Mouse (Mus musculus) kidney, embryonic 16.5 days (tissue): ENCODE data around the gene Cep83. TPM values are rescaled to one million over a fixed set of nuclear protein-coding genes. Genes with fewer than 3 reads are reported as not detected.

ENCODE experiments used
- ATAC-seq: fragments of 200-750 bp; cut with Nextera tagmentation; 2 replicates; pipeline ENCODE4 v1.8.0; 2017; ENCODE audit warnings: moderate TSS enrichment; ENCODE audit not compliant: low FRiP score, low TSS enrichment
- H3K27ac ChIP-seq: fragments of 300-500 bp; sonication (generic); 2 replicates; pipeline ENCODE4 v1.5.1; 2014; ENCODE audit warnings: low read length
- H3K27me3 ChIP-seq: fragments of 300-500 bp; sonication (generic); 2 replicates; pipeline ENCODE4 v1.6.1; 2014; ENCODE audit warnings: low read length, control low read depth, mixed read lengths; ENCODE audit not compliant: insufficient read depth
- H3K36me3 ChIP-seq: fragments of 300-500 bp; sonication (generic); 2 replicates; pipeline ENCODE4 v1.6.1; 2014; ENCODE audit warnings: low read length, control low read depth, mixed read lengths; ENCODE audit not compliant: insufficient read depth
- H3K4me1 ChIP-seq: fragments of 300-500 bp; sonication (generic); 2 replicates; pipeline ENCODE4 v1.6.1; 2014; ENCODE audit warnings: low read length, control low read depth, mixed read lengths; ENCODE audit not compliant: insufficient read depth
- H3K4me2 ChIP-seq: fragments of 300-500 bp; sonication (generic); replicated peaks from 2 replicates; pipeline ENCODE4 v1.6.1; 2014; ENCODE audit warnings: low read depth, low read length
- H3K4me3 ChIP-seq: fragments of 300-500 bp; sonication (generic); 2 replicates; pipeline ENCODE4 v1.5.1; 2014; ENCODE audit warnings: mild to moderate bottlenecking, low read length
- H3K9ac ChIP-seq: fragments of 300-500 bp; sonication (generic); replicated peaks from 2 replicates; pipeline ENCODE4 v1.6.1; 2014; ENCODE audit warnings: low read length
- H3K9me3 ChIP-seq: fragments of 300-500 bp; sonication (generic); 2 replicates; pipeline ENCODE4 v1.6.1; 2016; ENCODE audit warnings: low read length, control low read depth
- WGBS: fragments of 180-500 bp; shearing (Covaris S2); extraction: QIAGEN DNeasy Blood & Tissue Kit; methylation state at CpG from one replicate; pipeline ENCODE4 v1.1.7; 2014; 5-methylcytosine and 5-hydroxymethylcytosine counted together
- polyA plus RNA-seq: library from polyadenylated mRNA; unstranded; fragments of >200 nt; fragmentation: Nextera tagmentation; extraction: Ambion mirVana; gene quantifications from 2 replicates; pipeline ENCODE4 v1.2.1, GENCODE M21; 2015

Gene Cep83
- polyA plus RNA-seq, 1 experiment from 2014 or later: 12.9 TPM

GRCm38 (mm10) chr10:94800677-94801354 lies 112.4 kb downstream of the Cep83 start:
- Histone ChIP-seq H3K4me1 (no peaks in the 10 kb centered on the region), H3K27ac (no peak overlapping the region), H3K4me2 (no peak overlapping the region), H3K36me3 (no peaks in the 10 kb centered on the region), H3K27me3 (no peaks in the 10 kb centered on the region), H3K4me3 (no peak overlapping the region), H3K9me3 (no peaks in the 10 kb centered on the region), H3K9ac (no peak overlapping the region)
- ATAC-seq: no peak
- WGBS: 82% methylated on average over 7 of the region's 7 CpGs

GRCm38 (mm10) chr10:94804029-94804908 lies 115.8 kb downstream of the Cep83 start:
- Histone ChIP-seq H3K36me3 (no peaks in the 10 kb centered on the region), H3K4me3 (no peak overlapping the region), H3K4me2 (no peak overlapping the region), H3K27me3 (no peaks in the 10 kb centered on the region), H3K27ac (no peak overlapping the region), H3K9ac (no peak overlapping the region), H3K9me3 (no peaks in the 10 kb centered on the region), H3K4me1 (no peaks in the 10 kb centered on the region)
- no peak for ATAC-seq
- WGBS: 78% methylated on average over 10 of the region's 10 CpGs

- Histone ChIP-seq H3K27me3 (no peaks in the 10 kb centered on the region), H3K9me3 (no peaks in the 10 kb centered on the region), H3K36me3 (no peaks in the 10 kb centered on the region), H3K9ac (no peak overlapping the region), H3K4me1 (no peaks in the 10 kb centered on the region), H3K4me2 (no peak overlapping the region), H3K4me3 (no peak overlapping the region), H3K27ac (no peak overlapping the region)
- no peak for ATAC-seq
- 89% methylated on average over 1 of the region's 1 CpGs for WGBS
These were observed 116.4 kb downstream of the Cep83 start for GRCm38 (mm10) chr10:94804909-94805220.

GRCm38 (mm10) chr10:94807323-94807722 lies 118.9 kb downstream of the Cep83 start:
- Histone ChIP-seq H3K4me2 (no peak overlapping the region), H3K4me1 (0 out of 2 replicates have a peak, but pooled peaks cover under 1% of the 10 kb centered on the region), H3K9me3 (no peaks in the 10 kb centered on the region), H3K36me3 (no peaks in the 10 kb centered on the region), H3K4me3 (no peak overlapping the region), H3K9ac (no peak overlapping the region), H3K27ac (no peak overlapping the region), H3K27me3 (no peaks in the 10 kb centered on the region)
- WGBS: 63% methylated on average over 7 of the region's 7 CpGs
- ATAC-seq: no peak

- 35% methylated on average over 6 of the region's 6 CpGs for WGBS
- H3K9me3 ChIP-seq: no peaks in the 10 kb centered on the region
- H3K27me3 ChIP-seq: no peaks in the 10 kb centered on the region
These were observed 119.8 kb downstream of the Cep83 start for GRCm38 (mm10) chr10:94808275-94808674.

GRCm38 (mm10) chr10:94809946-94810472 lies 121.6 kb downstream of the Cep83 start:
- no peaks in the 10 kb centered on the region for H3K27me3 ChIP-seq
- ATAC-seq: no peak
- WGBS: 68% methylated on average over 7 of the region's 7 CpGs
- H3K36me3 ChIP-seq: no peaks in the 10 kb centered on the region
- no peak overlapping the region for H3K4me3 ChIP-seq
- H3K4me2 ChIP-seq: no peak overlapping the region
- H3K9ac ChIP-seq: no peak overlapping the region
- peaks cover 7% of the 10 kb centered on the region; the same call in 1 of the 2 replicates for H3K4me1 ChIP-seq
- H3K9me3 ChIP-seq: no peaks in the 10 kb centered on the region
- no peak overlapping the region for H3K27ac ChIP-seq

More at GRCm38 (mm10) chr10:94808275-94808674, 119.8 kb downstream of the Cep83 start:
- H3K36me3 ChIP-seq: no peaks in the 10 kb centered on the region
- ATAC-seq: no peak
- no peak overlapping the region for H3K4me2 ChIP-seq
- no peak overlapping the region for H3K4me3 ChIP-seq
- no peak overlapping the region for H3K9ac ChIP-seq
- H3K27ac ChIP-seq: no peak overlapping the region
- peaks cover 7% of the 10 kb centered on the region; the same call in 1 of the 2 replicates for H3K4me1 ChIP-seq

GRCm38 (mm10) chr10:94811907-94812851 lies 123.7 kb downstream of the Cep83 start:
- Histone ChIP-seq H3K27me3 (no peaks in the 10 kb centered on the region), H3K9me3 (no peaks in the 10 kb centered on the region), H3K4me2 (0 out of 2 replicates have a peak overlapping the region, but pooled peaks have one; percentile 17), H3K9ac (no peak overlapping the region), H3K27ac (no peak overlapping the region), H3K36me3 (no peaks in the 10 kb centered on the region), H3K4me3 (no peak overlapping the region), H3K4me1 (peaks cover 7% of the 10 kb centered on the region; the same call in 1 of the 2 replicates)
- 47% methylated on average over 17 of the region's 17 CpGs for WGBS
- peak; percentile 61 for ATAC-seq

GRCm38 (mm10) chr10:94818127-94818526 lies 129.7 kb downstream of the Cep83 start:
- no peaks in the 10 kb centered on the region for H3K27me3 ChIP-seq
- 88% methylated on average over 3 of the region's 3 CpGs for WGBS
- ATAC-seq: no peak

More at GRCm38 (mm10) chr10:94818127-94818526, 129.7 kb downstream of the Cep83 start:
- Histone ChIP-seq H3K4me3 (no peak overlapping the region), H3K36me3 (no peaks in the 10 kb centered on the region), H3K4me1 (no peaks in the 10 kb centered on the region), H3K9me3 (no peaks in the 10 kb centered on the region), H3K27ac (no peak overlapping the region), H3K9ac (no peak overlapping the region), H3K4me2 (no peak overlapping the region)
